In genomic region chr4:126296617-126297101, GRCm38 (mm10) we compare ENCODE assay signal across 7 mouse cellular contexts. TPM values are rescaled to one million over a fixed set of nuclear protein-coding genes. Genes with fewer than 3 reads are reported as not detected.
DNase-seq lines count a peak whose midpoint lies in the region; ATAC-seq lines count a peak whose summit lies in the region.

No protein-coding gene starts in this region.

- H3K9me3 ChIP-seq in forebrain, embryonic 16.5 days (ENCODE audit: control insufficient read depth, low read length): no peaks in the 10 kb centered on the region
- H3K9me3 ChIP-seq in limb, embryonic 11.5 days (ENCODE audit: control insufficient read depth, low read length): no peaks in the 10 kb centered on the region
- no peaks in the 10 kb centered on the region for H3K9me3 ChIP-seq in midbrain, embryonic 12.5 days
- no peaks in the 10 kb centered on the region for H3K9me3 ChIP-seq in stomach, embryonic 16.5 days (replicated peaks; ENCODE audit: control insufficient read depth, low read length)

- peak overlapping the region; percentile 71 for H3K4me2 ChIP-seq in forebrain, embryonic 16.5 days (ENCODE audit: low read length)
- H3K4me2 ChIP-seq in limb, embryonic 11.5 days (ENCODE audit: low read depth, severe bottlenecking): peak overlapping the region; percentile 61
- peak overlapping the region; percentile 51 for H3K4me2 ChIP-seq in midbrain, embryonic 12.5 days (replicated peaks)
- H3K4me2 ChIP-seq in stomach, embryonic 16.5 days (ENCODE audit: low read depth, low read length): peak overlapping the region; percentile 55

- peak; percentile 15; the same call in 1 of the 2 replicates for ATAC-seq in forebrain, embryonic 16.5 days
- peak; percentile 25 to 35; a peak in 3 of 4 replicates for ATAC-seq in hematopoietic stem cell, adult 5-6 weeks (replicated peaks in 1 of 2; ENCODE audit: insufficient read depth in 1 of 2, low FRiP score in 2 of 2, low TSS enrichment in 1 of 2, low read depth in 1 of 2, poor library complexity in 2 of 2, severe bottlenecking in 2 of 2)
- no peak for ATAC-seq in limb, embryonic 11.5 days (ENCODE audit: insufficient number of reproducible peaks, low FRiP score, low TSS enrichment, low read depth)
- no peak for ATAC-seq in midbrain, embryonic 12.5 days (ENCODE audit: low FRiP score, low read depth)
- ATAC-seq in stomach, embryonic 16.5 days (ENCODE audit: insufficient read depth, low FRiP score): peak; percentile 54; the same call in 1 of the 2 replicates

- no peaks in the 10 kb centered on the region for H3K36me3 ChIP-seq in forebrain, embryonic 16.5 days (ENCODE audit: control insufficient read depth, insufficient read depth)
- no peaks in the 10 kb centered on the region; the same call in 1 of the 2 replicates for H3K36me3 ChIP-seq in limb, embryonic 11.5 days (ENCODE audit: control insufficient read depth, insufficient read depth, low read length)
- H3K36me3 ChIP-seq in midbrain, embryonic 12.5 days: no peaks in the 10 kb centered on the region
- H3K36me3 ChIP-seq in stomach, embryonic 16.5 days (ENCODE audit: control insufficient read depth, insufficient read depth, low read length): no peaks in the 10 kb centered on the region

- peak overlapping the region; percentile 61 for H3K9ac ChIP-seq in forebrain, embryonic 16.5 days (replicated peaks; ENCODE audit: low read depth, low read length)
- H3K9ac ChIP-seq in limb, embryonic 11.5 days (ENCODE audit: low read length): peak overlapping the region; percentile 58
- peak overlapping the region; percentile 28 for H3K9ac ChIP-seq in midbrain, embryonic 12.5 days (replicated peaks)
- H3K9ac ChIP-seq in stomach, embryonic 16.5 days (ENCODE audit: low read length): peak overlapping the region; percentile 67

- no peak overlapping the region for H3K27ac ChIP-seq in forebrain, embryonic 16.5 days (ENCODE audit: low read length)
- peak overlapping the region; percentile 59; the same call in 1 of the 2 replicates for H3K27ac ChIP-seq in limb, embryonic 11.5 days (replicated peaks; ENCODE audit: low read depth, low read length)
- no peak overlapping the region for H3K27ac ChIP-seq in midbrain, embryonic 12.5 days (replicated peaks)
- H3K27ac ChIP-seq in stomach, embryonic 16.5 days (ENCODE audit: low read length): no peak overlapping the region

- peak overlapping the region; percentile 38 for H3K4me3 ChIP-seq in forebrain, embryonic 16.5 days (replicated peaks; ENCODE audit: low read length)
- peak overlapping the region; percentile 28 for H3K4me3 ChIP-seq in limb, embryonic 11.5 days (ENCODE audit: low read depth, low read length)
- H3K4me3 ChIP-seq in midbrain, embryonic 12.5 days: peak overlapping the region; percentile 25
- H3K4me3 ChIP-seq in stomach, embryonic 16.5 days (replicated peaks; ENCODE audit: low read length): peak overlapping the region; percentile 28

- DNase-seq in T-cell, adult 2 months (ENCODE audit: low spot score): peak; percentile 34
- peak; percentile 66 for DNase-seq in cerebellum, adult 11 months
- DNase-seq in limb, embryonic 11.5 days (ENCODE audit: low spot score): peak; percentile 78

- peaks cover 19% of the 10 kb centered on the region for H3K4me1 ChIP-seq in forebrain, embryonic 16.5 days (replicated peaks; ENCODE audit: control insufficient read depth, insufficient read depth, low read length)
- H3K4me1 ChIP-seq in limb, embryonic 11.5 days (ENCODE audit: control insufficient read depth, insufficient read depth, low read length): peaks cover 28% of the 10 kb centered on the region
- peaks cover 21% of the 10 kb centered on the region for H3K4me1 ChIP-seq in midbrain, embryonic 12.5 days
- H3K4me1 ChIP-seq in stomach, embryonic 16.5 days (ENCODE audit: control insufficient read depth, insufficient read depth, low read length): peaks cover 23% of the 10 kb centered on the region

- under 1% methylated on average over 34 of the region's 34 CpGs for WGBS in forebrain, embryonic 16.5 days
- under 1% methylated on average over 34 of the region's 34 CpGs for WGBS in limb, embryonic 11.5 days
- WGBS in midbrain, embryonic 12.5 days: under 1% methylated on average over 34 of the region's 34 CpGs
- 2% methylated on average over 34 of the region's 34 CpGs for WGBS in stomach, embryonic 16.5 days

- peaks cover 39% of the 10 kb centered on the region for H3K27me3 ChIP-seq in forebrain, embryonic 16.5 days (replicated peaks; ENCODE audit: control insufficient read depth, insufficient read depth, low read length)
- H3K27me3 ChIP-seq in limb, embryonic 11.5 days (ENCODE audit: control insufficient read depth, insufficient read depth, low read length): peaks cover 22% of the 10 kb centered on the region
- peaks cover 73% of the 10 kb centered on the region for H3K27me3 ChIP-seq in midbrain, embryonic 12.5 days
- H3K27me3 ChIP-seq in stomach, embryonic 16.5 days (ENCODE audit: control insufficient read depth, insufficient read depth, low read length): peaks cover 17% of the 10 kb centered on the region

RNA-seq across cellular contexts. Expression of gene Col8a2, which starts 10.1 kb away (rescaled TPM):
- polyA plus RNA-seq in forebrain, embryonic 16.5 days (2015; fragmentation: Nextera tagmentation; extraction: Ambion mirVana): 2.1 and 3.6 TPM in 2 replicates
- total RNA-seq in hematopoietic stem cell, adult 5-6 weeks (2017): not detected in 2 replicates
- polyA plus RNA-seq in limb, embryonic 11.5 days (2014; fragmentation: Nextera tagmentation; extraction: Ambion mirVana): 1.4 and 1.5 TPM in 2 replicates
- 21.7 and 41.3 TPM in 2 replicates for polyA plus RNA-seq in midbrain, embryonic 12.5 days (2016; fragmentation: Nextera tagmentation; extraction: Ambion mirVana)
- 7.6 and 11.1 TPM in 2 replicates for polyA plus RNA-seq in stomach, embryonic 16.5 days (2015; fragmentation: Nextera tagmentation; extraction: Ambion mirVana)

RNA-seq across cellular contexts. Expression of gene Adprhl2, which starts 24.8 kb away (rescaled TPM):
- 81.7 and 88.1 TPM in 2 replicates for polyA plus RNA-seq in forebrain, embryonic 16.5 days (2015; fragmentation: Nextera tagmentation; extraction: Ambion mirVana)
- total RNA-seq in hematopoietic stem cell, adult 5-6 weeks (2017): 27.8 and 30.4 TPM in 2 replicates
- 59.2 and 62.0 TPM in 2 replicates for polyA plus RNA-seq in limb, embryonic 11.5 days (2014; fragmentation: Nextera tagmentation; extraction: Ambion mirVana)
- 67.2 and 70.5 TPM in 2 replicates for polyA plus RNA-seq in midbrain, embryonic 12.5 days (2016; fragmentation: Nextera tagmentation; extraction: Ambion mirVana)
- polyA plus RNA-seq in stomach, embryonic 16.5 days (2015; fragmentation: Nextera tagmentation; extraction: Ambion mirVana): 55.5 and 55.6 TPM in 2 replicates

RNA-seq across cellular contexts. Expression of gene Tekt2, which starts 28.8 kb away (rescaled TPM):
- polyA plus RNA-seq in forebrain, embryonic 16.5 days (2015; fragmentation: Nextera tagmentation; extraction: Ambion mirVana): 15.1 and 15.3 TPM in 2 replicates
- total RNA-seq in hematopoietic stem cell, adult 5-6 weeks (2017): not detected in 2 replicates
- polyA plus RNA-seq in limb, embryonic 11.5 days (2014; fragmentation: Nextera tagmentation; extraction: Ambion mirVana): 2.6 and 3.1 TPM in 2 replicates
- polyA plus RNA-seq in midbrain, embryonic 12.5 days (2016; fragmentation: Nextera tagmentation; extraction: Ambion mirVana): 4.8 and 5.3 TPM in 2 replicates
- polyA plus RNA-seq in stomach, embryonic 16.5 days (2015; fragmentation: Nextera tagmentation; extraction: Ambion mirVana): 7.9 and 8.0 TPM in 2 replicates

RNA-seq across cellular contexts. Expression of gene Trappc3, which starts 34.5 kb away (rescaled TPM):
- polyA plus RNA-seq in forebrain, embryonic 16.5 days (2015; fragmentation: Nextera tagmentation; extraction: Ambion mirVana): 179 and 192 TPM in 2 replicates
- total RNA-seq in hematopoietic stem cell, adult 5-6 weeks (2017): 39.9 and 58.4 TPM in 2 replicates
- 25.0 and 32.2 TPM in 2 replicates for polyA plus RNA-seq in limb, embryonic 11.5 days (2014; fragmentation: Nextera tagmentation; extraction: Ambion mirVana)
- polyA plus RNA-seq in midbrain, embryonic 12.5 days (2016; fragmentation: Nextera tagmentation; extraction: Ambion mirVana): 103 and 108 TPM in 2 replicates
- polyA plus RNA-seq in stomach, embryonic 16.5 days (2015; fragmentation: Nextera tagmentation; extraction: Ambion mirVana): 97.2 and 103 TPM in 2 replicates

RNA-seq across cellular contexts. Expression of gene Map7d1, which starts 40.5 kb away (rescaled TPM):
- 64.7 and 68.7 TPM in 2 replicates for polyA plus RNA-seq in forebrain, embryonic 16.5 days (2015; fragmentation: Nextera tagmentation; extraction: Ambion mirVana)
- total RNA-seq in hematopoietic stem cell, adult 5-6 weeks (2017): 28.5 and 40.6 TPM in 2 replicates
- 54.6 and 61.2 TPM in 2 replicates for polyA plus RNA-seq in limb, embryonic 11.5 days (2014; fragmentation: Nextera tagmentation; extraction: Ambion mirVana)
- 135 and 142 TPM in 2 replicates for polyA plus RNA-seq in midbrain, embryonic 12.5 days (2016; fragmentation: Nextera tagmentation; extraction: Ambion mirVana)
- polyA plus RNA-seq in stomach, embryonic 16.5 days (2015; fragmentation: Nextera tagmentation; extraction: Ambion mirVana): 14.4 and 20.0 TPM in 2 replicates

Comparison
In these comparisons a context has a peak if more than half of its experiments do, and no peak if none do; other contexts are left out.
1. ATAC-seq: peak in forebrain, embryonic 16.5 days (single experiment), hematopoietic stem cell, adult 5-6 weeks (2 of 2) and stomach, embryonic 16.5 days (single experiment); none in limb, embryonic 11.5 days (single experiment) and midbrain, embryonic 12.5 days (single experiment).
2. Peak in every context shown above with its lines, with median percentiles within 50 percentile points of each other: DNase-seq, H3K4me2 ChIP-seq, H3K4me3 ChIP-seq and H3K9ac ChIP-seq.